Mouse (Mus musculus): Measurements from ENCODE around the gene Hcn2. TPM values are rescaled to one million over a fixed set of nuclear protein-coding genes. Genes with fewer than 3 reads are reported as not detected.
"Not testable (repeated sequence)": the region's sequence is repeated elsewhere in the genome, so short reads cannot be mapped to it uniquely, and the experiment has no call there.

The Hcn2 gene
- total RNA-seq, 2 experiments from 2014 or later = 22.6 to 27.6 TPM

DNA sequence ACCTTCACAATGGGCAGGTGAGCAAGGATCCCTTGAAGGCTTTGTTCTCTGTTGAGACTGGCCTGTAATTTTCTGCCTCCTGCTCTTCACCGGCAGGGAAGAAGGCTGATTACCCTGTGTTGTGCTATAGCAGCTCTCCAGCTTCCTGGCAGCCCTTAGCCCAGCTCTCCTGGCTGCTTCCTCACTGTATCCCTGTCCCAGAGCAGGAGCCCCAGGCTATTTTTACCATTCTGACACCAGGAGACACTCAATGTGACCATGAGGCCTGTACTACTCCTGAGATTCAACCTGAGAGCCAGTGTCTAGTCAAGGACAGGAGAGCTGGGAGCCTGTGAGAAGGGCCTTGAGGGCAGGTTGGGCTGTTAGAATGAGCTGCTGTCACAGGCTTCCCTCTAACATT is 29.7 kb upstream of the Hcn2 start:
- peak; percentile 66 to 72 for DNase-seq
- intact Hi-C loops (cut with DNase I) = no loop called here

- no peak for DNase-seq
- intact Hi-C loops (cut with DNase I) = no loop called here
Observed at GRCm38 (mm10) chr10:79687513-79687912, 28.9 kb upstream of the Hcn2 start.

- intact Hi-C loops (cut with DNase I) = no loop called here
- DNase-seq = no peak
Observed at GRCm38 (mm10) chr10:79688720-79689119, 27.7 kb upstream of the Hcn2 start, which contains the start of gene Gzmm. Gzmm (plus strand) TSS chr10:79689020.

GRCm38 (mm10) chr10:79689178-79689577 is 27.3 kb upstream of the Hcn2 start:
- DNase-seq = no peak
- intact Hi-C loops (cut with DNase I) = no loop called here

DNA sequence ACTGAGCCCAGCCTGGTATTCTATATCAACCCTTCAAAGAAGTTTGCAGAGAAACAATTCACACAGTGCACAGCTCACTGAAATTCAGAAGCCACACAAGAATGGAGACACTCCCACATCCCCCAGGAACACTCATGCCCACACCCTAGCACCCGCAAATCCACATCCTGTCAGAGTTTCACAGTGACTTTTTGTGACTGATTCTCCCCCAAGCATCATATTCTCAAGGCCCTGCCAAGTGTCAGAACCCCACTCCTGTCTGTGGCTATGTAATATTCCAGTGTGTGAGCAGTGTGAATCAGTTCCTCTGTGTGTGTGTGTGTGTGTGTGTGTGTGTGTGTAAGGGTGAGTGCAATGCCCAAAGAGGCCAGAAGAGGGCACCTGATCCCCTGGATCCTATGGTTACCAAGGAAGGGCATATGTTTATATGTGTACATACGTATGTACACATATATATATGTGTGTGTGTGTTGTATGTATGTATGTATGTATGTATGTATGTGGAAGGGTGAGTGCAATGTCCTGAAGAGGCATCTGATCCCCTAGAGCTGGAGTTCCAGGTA is 24.4 kb upstream of the Hcn2 start:
- no peak for DNase-seq
- intact Hi-C loops (cut with DNase I) = no loop called here

GRCm38 (mm10) chr10:79693580-79694378 is 22.7 kb upstream of the Hcn2 start:
- intact Hi-C loops (cut with DNase I) = loop anchor here (2.0 kb wide), 1 partner anchor 95 kb away; no protein-coding TSS in a partner anchor
- no peak for DNase-seq

DNA sequence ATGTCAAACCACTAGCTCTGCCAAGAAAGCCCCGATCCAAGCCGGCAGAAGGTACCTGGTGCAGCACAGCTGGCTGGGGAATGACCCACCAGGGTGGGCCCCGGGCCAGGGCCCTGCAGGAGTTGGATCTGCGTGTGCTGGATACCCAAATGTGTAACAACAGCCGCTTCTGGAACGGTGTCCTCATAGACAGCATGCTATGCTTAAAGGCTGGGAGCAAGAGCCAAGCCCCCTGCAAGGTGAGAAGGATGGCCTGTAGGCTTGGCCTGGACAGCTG is 22.1 kb upstream of the Hcn2 start:
- peak in 1 of 2 experiments; percentile 57 for DNase-seq
- intact Hi-C loops (cut with DNase I) = loop anchor here (2.0 kb wide), 1 partner anchor 94 kb away; no protein-coding TSS in a partner anchor

GRCm38 (mm10) chr10:79695231-79696128 is 21.0 kb upstream of the Hcn2 start:
- DNase-seq = peak; percentile 93 to 95
- intact Hi-C loops (cut with DNase I) = loop anchor here (2.0 kb wide), 1 partner anchor 93 kb away; no protein-coding TSS in a partner anchor

DNA sequence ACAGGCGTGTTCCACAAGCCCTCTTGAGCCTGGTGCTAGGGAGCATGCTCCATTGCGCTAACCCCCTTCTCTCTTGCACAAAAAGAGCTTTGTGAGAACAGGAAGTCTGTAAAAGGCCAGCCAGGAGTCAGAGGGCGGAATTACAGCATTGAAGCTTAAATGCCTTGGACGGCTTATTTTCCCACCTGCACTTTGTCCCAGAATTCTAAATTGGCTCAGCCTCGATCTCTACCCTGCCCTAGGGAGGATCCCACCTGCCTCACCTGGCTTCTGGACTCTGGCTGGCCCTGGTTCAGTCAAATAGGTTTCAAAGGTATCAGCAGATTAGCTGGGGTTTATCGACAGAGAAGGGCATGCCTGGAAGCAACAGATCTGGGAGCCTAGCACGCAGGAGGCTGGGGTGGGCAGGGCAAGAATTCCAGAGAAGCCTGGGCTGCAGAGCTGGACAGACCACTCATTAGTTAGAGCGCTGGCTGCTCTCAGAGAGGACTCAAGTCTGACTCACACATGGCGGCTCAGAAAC is 20.2 kb upstream of the Hcn2 start:
- peak in 1 of 2 experiments; percentile 58 for DNase-seq
- intact Hi-C loops (cut with DNase I) = no loop called here

GRCm38 (mm10) chr10:79697916-79698315 is 18.5 kb upstream of the Hcn2 start:
- intact Hi-C loops (cut with DNase I) = no loop called here
- DNase-seq = no peak

GRCm38 (mm10) chr10:79698459-79698858 is 18.0 kb upstream of the Hcn2 start:
- DNase-seq = no peak
- intact Hi-C loops (cut with DNase I) = no loop called here

- intact Hi-C loops (cut with DNase I) = no loop called here
- DNase-seq = peak; percentile 68
Observed at GRCm38 (mm10) chr10:79700676-79701075, 15.8 kb upstream of the Hcn2 start.

- intact Hi-C loops (cut with DNase I) = no loop called here
- DNase-seq = peak; percentile 87 to 90
Observed at GRCm38 (mm10) chr10:79701443-79702129, 14.8 kb upstream of the Hcn2 start.

DNA sequence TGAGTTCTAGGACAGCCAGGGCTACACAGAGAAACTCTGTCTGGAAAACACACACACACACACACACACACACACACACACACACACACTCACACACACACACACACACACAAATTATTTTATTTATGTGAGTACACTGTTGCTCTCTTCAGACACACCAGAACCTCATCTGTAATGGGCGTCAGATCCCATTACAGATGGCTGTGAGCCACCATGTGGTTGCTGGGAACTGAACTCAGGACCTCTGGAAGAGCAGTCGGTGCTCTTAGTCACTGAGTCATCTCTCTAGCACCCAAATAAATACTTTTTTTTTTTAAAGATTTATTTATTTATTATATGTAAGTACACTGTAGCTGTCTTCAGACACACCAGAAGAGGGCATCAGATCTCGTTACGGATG is 13.5 kb upstream of the Hcn2 start:
- intact Hi-C loops (cut with DNase I); DNase-seq: not testable (repeated sequence)

GRCm38 (mm10) chr10:79703541-79703940 is 12.9 kb upstream of the Hcn2 start:
- intact Hi-C loops (cut with DNase I) = no loop called here
- no peak for DNase-seq

GRCm38 (mm10) chr10:79704065-79704969 is 12.1 kb upstream of the Hcn2 start, which contains the start of gene Bsg:
Bsg (plus strand) TSS chr10:79704491.
- peak; percentile 99 for DNase-seq
- intact Hi-C loops (cut with DNase I) = no loop called here

DNA sequence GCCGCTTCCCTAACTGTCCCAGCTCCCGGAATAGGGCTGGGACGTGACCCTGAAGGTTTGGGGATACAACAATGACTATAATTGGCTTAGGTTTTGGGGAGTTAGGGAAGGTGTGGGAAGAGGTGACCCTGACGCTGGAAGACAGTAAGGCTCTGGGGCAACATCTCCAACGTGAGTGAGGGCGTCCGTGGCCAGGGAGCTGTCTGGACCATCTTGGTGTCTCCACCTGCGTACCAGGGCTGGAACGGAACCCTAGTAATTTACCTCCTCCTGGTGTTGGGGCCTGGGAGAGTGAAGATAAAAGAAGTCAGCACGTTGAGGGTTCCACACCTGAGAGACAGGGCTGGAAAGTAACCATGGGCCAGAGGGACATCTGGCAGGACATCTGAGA is 11.5 kb upstream of the Hcn2 start:
- DNase-seq = no peak
- intact Hi-C loops (cut with DNase I) = no loop called here

- intact Hi-C loops (cut with DNase I) = no loop called here
- DNase-seq = no peak
Observed at GRCm38 (mm10) chr10:79705951-79706350, 10.5 kb upstream of the Hcn2 start.

GRCm38 (mm10) chr10:79706406-79707094 is 9.9 kb upstream of the Hcn2 start:
- intact Hi-C loops (cut with DNase I) = no loop called here
- DNase-seq = no peak
